In the genomic region with DNA sequence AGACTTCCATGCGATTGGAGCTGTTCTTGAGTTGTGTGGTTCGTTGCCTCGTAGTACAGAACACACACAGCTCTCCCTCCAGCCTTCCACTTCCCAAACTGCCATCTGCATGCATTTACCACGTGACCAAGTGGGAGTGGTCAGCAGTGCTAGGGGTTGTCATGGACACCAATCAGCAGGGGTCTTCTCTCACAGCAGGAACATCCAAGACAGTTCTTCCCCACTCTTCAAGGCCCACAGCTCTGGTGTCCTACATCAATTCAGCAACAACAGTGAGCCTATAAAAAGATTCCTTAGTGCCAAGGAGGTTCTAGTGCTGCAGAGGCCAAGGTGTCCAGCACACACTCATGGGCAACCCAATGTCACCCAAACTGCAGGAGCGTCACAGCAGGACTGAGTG, we compare ENCODE assay signal across 12 mouse cellular contexts. TPM values are rescaled to one million over a fixed set of nuclear protein-coding genes. Genes with fewer than 3 reads are reported as not detected.
A peak's percentile ranks its signal among the peaks of the same experiment; 100 is the strongest.
DNase-seq lines count a peak whose midpoint lies in the region; ATAC-seq and TF ChIP-seq lines count a peak whose summit lies in the region.
"Had no signal": no experiment of that assay in that cellular context is flagged by ENCODE, and none has a peak within 500 bp of the region (broad histone marks: within the 10 kb centered on the region; RNA-seq: fewer than 3 reads in every experiment).

No protein-coding gene starts in this region.

- ATAC-seq in forebrain, embryonic 12.5 days (ENCODE audit: low FRiP score) = peak; percentile 78
- peak; percentile 41; the same call in 1 of the 2 replicates for ATAC-seq in midbrain, embryonic 14.5 days (ENCODE audit: low FRiP score, low TSS enrichment)
- ATAC-seq: lung, postnatal 0 days had no signal

- H3K27me3 ChIP-seq in C2C12 (ENCODE audit: control insufficient read depth, insufficient read depth, insufficient read length) = no peaks in the 10 kb centered on the region
- H3K27me3 ChIP-seq in forebrain, embryonic 12.5 days = no peaks in the 10 kb centered on the region
- H3K27me3 ChIP-seq in midbrain, embryonic 14.5 days (ENCODE audit: control insufficient read depth, insufficient read depth, low read length) = no peaks in the 10 kb centered on the region
- H3K27me3 ChIP-seq: heart, embryonic 15.5 days had no signal

- DNase-seq in cerebellum, postnatal 10 days = peak; percentile 30 to 44
- no peak for DNase-seq in cerebellum, adult 8-10 months
- peak; percentile 39 for DNase-seq in midbrain, embryonic 14.5 days
- DNase-seq in layer of hippocampus, postnatal 10 days (ENCODE audit: low spot score in 2 of 2) = no peak
- no peak for DNase-seq in spleen, postnatal 36 days (ENCODE audit: low spot score in 2 of 2)
- DNase-seq in layer of hippocampus, postnatal 14 days (ENCODE audit: low spot score in 2 of 2) = no peak
- DNase-seq: cerebellum, adult 11-12 months had no signal

- no peaks in the 10 kb centered on the region for H3K79me3 ChIP-seq in C2C12 (ENCODE audit: low read depth)

- no peaks in the 10 kb centered on the region for H3K9me3 ChIP-seq in forebrain, embryonic 12.5 days
- H3K9me3 ChIP-seq in midbrain, embryonic 14.5 days (ENCODE audit: control insufficient read depth, low read length) = no peaks in the 10 kb centered on the region
- H3K9me3 ChIP-seq: heart, embryonic 15.5 days had no signal

- H3K4me1 ChIP-seq in forebrain, embryonic 12.5 days = peaks cover 27% of the 10 kb centered on the region
- H3K4me1 ChIP-seq in midbrain, embryonic 14.5 days (ENCODE audit: control insufficient read depth, insufficient read depth, low read length) = peaks cover 21% of the 10 kb centered on the region

- no peak for TF ChIP-seq CTCF in C2C12 (IDR thresholded peaks at IDR 0.05; ENCODE audit: control insufficient read depth, insufficient read depth, insufficient read length)

- no peak overlapping the region for H3K9ac ChIP-seq in forebrain, embryonic 12.5 days
- no peak overlapping the region for H3K9ac ChIP-seq in midbrain, embryonic 14.5 days (replicated peaks; ENCODE audit: low read length)
- H3K9ac ChIP-seq: heart, embryonic 15.5 days had no signal

- peaks cover 3% of the 10 kb centered on the region for H3K79me2 ChIP-seq in C2C12 (ENCODE audit: control insufficient read depth, insufficient read depth)

- no peak overlapping the region for H3K27ac ChIP-seq in forebrain, embryonic 12.5 days
- no peak overlapping the region for H3K27ac ChIP-seq in midbrain, embryonic 14.5 days (replicated peaks; ENCODE audit: low read depth, low read length)
- H3K27ac ChIP-seq: heart, embryonic 15.5 days had no signal

- WGBS in forebrain, embryonic 12.5 days = 57% methylated on average over 5 of the region's 5 CpGs
- WGBS in midbrain, embryonic 14.5 days = 41% methylated on average over 5 of the region's 5 CpGs

- H3K4me2 ChIP-seq in forebrain, embryonic 12.5 days = no peak overlapping the region
- no peak overlapping the region for H3K4me2 ChIP-seq in midbrain, embryonic 14.5 days (ENCODE audit: low read length)
- H3K4me2 ChIP-seq: heart, embryonic 15.5 days; liver, embryonic 11.5 days had no signal

- no peak overlapping the region for H3ac ChIP-seq in C2C12 (ENCODE audit: control insufficient read depth, insufficient read length, low read depth)

- peaks cover 80% of the 10 kb centered on the region for H3K36me3 ChIP-seq in C2C12 (ENCODE audit: control insufficient read depth, insufficient read depth)
- peaks cover 49% of the 10 kb centered on the region for H3K36me3 ChIP-seq in forebrain, embryonic 12.5 days (replicated peaks)
- H3K36me3 ChIP-seq in midbrain, embryonic 14.5 days (ENCODE audit: control insufficient read depth, insufficient read depth, low read length) = peaks cover 45% of the 10 kb centered on the region

- no peak overlapping the region for H3K4me3 ChIP-seq in C2C12 (ENCODE audit: insufficient read depth, poor library complexity, severe bottlenecking)
- H3K4me3 ChIP-seq in forebrain, embryonic 12.5 days (replicated peaks) = no peak overlapping the region
- no peak overlapping the region for H3K4me3 ChIP-seq in midbrain, embryonic 14.5 days (replicated peaks; ENCODE audit: low read depth, low read length)
- H3K4me3 ChIP-seq: heart, embryonic 15.5 days had no signal

TF ChIP-seq in C2C12, 6 proteins besides CTCF, POLR2A, EP300 and RAD21:
- TF ChIP-seq MAX (IDR thresholded peaks at IDR 0.05) (no peak), USF1 (IDR thresholded peaks at IDR 0.05; ENCODE audit: low read depth) (peak; percentile 50)

RNA-seq across cellular contexts. Expression of a gene that starts 26.8 kb away (rescaled TPM):
- 69.9 TPM for polyA plus RNA-seq in C2C12 (2012; fragmentation: generic; extraction: Trizol)
- 0.10 and 0.19 TPM in 2 replicates for polyA plus RNA-seq in forebrain, embryonic 12.5 days (2016; fragmentation: Nextera tagmentation; extraction: Ambion mirVana)
- 0.79 and 1.0 TPM in 2 replicates for polyA plus RNA-seq in midbrain, embryonic 14.5 days (2014; fragmentation: Nextera tagmentation; extraction: Ambion mirVana)
- 1 to 10 TPM; 8.5 to 8.6 TPM for total RNA-seq in layer of hippocampus, postnatal 10 days (2021)
- 1 to 10 TPM; 7.5 to 8.5 TPM for total RNA-seq in layer of hippocampus, postnatal 14 days (2021)

Comparison
In these comparisons a context has a peak if more than half of its experiments do, and no peak if none do; other contexts are left out.
1. DNase-seq: peak in cerebellum, postnatal 10 days (2 of 2) and midbrain, embryonic 14.5 days (single experiment); none in cerebellum, adult 8-10 months (single experiment), layer of hippocampus, postnatal 10 days (0 of 2), spleen, postnatal 36 days (0 of 2) and layer of hippocampus, postnatal 14 days (0 of 2).
2. RNA of a gene that starts 26.8 kb away (polyA plus RNA-seq): 69.9 TPM in C2C12 (single experiment); 0.79 to 1.0 TPM in midbrain, embryonic 14.5 days and 0.10 to 0.19 TPM in forebrain, embryonic 12.5 days; every median in the first group is over 10 times any median in the second.